Mouse (Mus musculus) heart, adult 2 months (tissue): ENCODE results near the gene Gpr142. TPM values are rescaled to one million over a fixed set of nuclear protein-coding genes. Genes with fewer than 3 reads are reported as not detected.
A peak's percentile ranks its signal among the peaks of the same experiment; 100 is the strongest.

Experiments
- DNase-seq, 2 experiments: peaks; one replicate each; pipeline ENCODE4 v3.0.0; 2021
- H3K27ac ChIP-seq: fragments of 200-600 bp; 2 replicates; pipeline ENCODE4 v1.8.1; 2022
- H3K27me3 ChIP-seq: fragments of 200-500 bp; 2 replicates; pipeline ENCODE4 v1.6.1; 2012; ENCODE audit warnings: mild to moderate bottlenecking, low read length, inconsistent platforms, mixed read lengths; ENCODE audit not compliant: control insufficient read depth, insufficient read depth
- H3K36me3 ChIP-seq: fragments of 200-500 bp; 2 replicates; pipeline ENCODE4 v1.6.1; 2012; ENCODE audit warnings: low read length, inconsistent platforms; ENCODE audit not compliant: control insufficient read depth, insufficient read depth
- H3K4me1 ChIP-seq: fragments of 200-500 bp; 2 replicates; pipeline ENCODE4 v1.6.1; 2011; ENCODE audit warnings: low read length; ENCODE audit not compliant: control insufficient read depth, insufficient read depth
- H3K4me3 ChIP-seq: fragments of 200-600 bp; 2 replicates; pipeline ENCODE4 v1.8.1; 2022
- H3K79me2 ChIP-seq: fragments of 200-500 bp; replicated peaks from 2 replicates; pipeline ENCODE4 v1.6.1; 2012; ENCODE audit warnings: mild to moderate bottlenecking, inconsistent platforms, low read length, moderate library complexity, mixed read lengths; ENCODE audit not compliant: control insufficient read depth, insufficient read depth
- H3K9ac ChIP-seq: fragments of 200-500 bp; 2 replicates; pipeline ENCODE4 v1.6.1; 2012; ENCODE audit warnings: low read depth, mild to moderate bottlenecking, control low read depth, inconsistent platforms, low read length, mixed read lengths
- CTCF ChIP-seq: fragments of 200-600 bp; IDR thresholded peaks from 2 replicates; pipeline ENCODE4 v1.8.1; 2022; ENCODE audit warnings: antibody characterized with exemption, mild to moderate bottlenecking, moderate library complexity
- EP300 ChIP-seq: fragments of 200-500 bp; IDR thresholded peaks from 2 replicates; pipeline ENCODE4 v1.6.1; 2011; ENCODE audit warnings: low read depth, low read length, control low read depth; ENCODE audit not compliant: insufficient read depth
- POLR2A ChIP-seq: fragments of 200-500 bp; IDR thresholded peaks from 2 replicates; pipeline ENCODE4 v1.6.1; 2011; ENCODE audit warnings: mild to moderate bottlenecking, low read depth, low read length, control low read depth; ENCODE audit not compliant: insufficient read depth
- whole genome bisulfite sequencing: fragments of 180-500 bp; shearing (Covaris S2); methylation state at CpG from one replicate; pipeline ENCODE4 v1.1.7; 2018; 5-methylcytosine and 5-hydroxymethylcytosine counted together
- intact Hi-C: fragments of 180-260 bp; cut with DNase I; formaldehyde crosslinking; loops from one replicate; pipeline ENCODE4 v1.15.1; 2025
- polyA plus RNA-seq: library from polyadenylated mRNA; depleted of rRNA; stranded (reverse); fragments of >200 nt; gene quantifications from 2 replicates; pipeline ENCODE4 v1.2.3, GENCODE M21; 2012
- total RNA-seq, 2 experiments: library from RNA; stranded (reverse); gene quantifications; 2 replicates each; pipeline ENCODE4 v1.2.3; 2021

The Gpr142 gene
- total and polyA plus RNA-seq, 3 experiments = not detected

GRCm38 (mm10) chr11:114850066-114850451, 51.3 kb downstream of the Gpr142 start:
- H3K4me3 ChIP-seq = no peak overlapping the region
- no peak overlapping the region for H3K27ac ChIP-seq
- DNase-seq = no peak
- intact Hi-C loops = no loop called here
- WGBS = 74% methylated on average over 5 of the region's 5 CpGs
- H3K9ac ChIP-seq = no peak overlapping the region
- no peaks in the 10 kb centered on the region for H3K27me3 ChIP-seq
- TF ChIP-seq EP300 (no peak), CTCF (no peak), POLR2A (no peak)
- no peaks in the 10 kb centered on the region for H3K36me3 ChIP-seq
- H3K79me2 ChIP-seq = no peaks in the 10 kb centered on the region
- no peaks in the 10 kb centered on the region; the same call in 1 of the 2 replicates for H3K4me1 ChIP-seq

- TF ChIP-seq CTCF (no peak), POLR2A (no peak), EP300 (no peak)
- H3K9ac ChIP-seq = peak within 1 kb of the TSS; percentile 41
- intact Hi-C loops = no loop called here
- 5% methylated on average over 32 of the region's 43 CpGs for WGBS
- no peaks in the 10 kb centered on the region for H3K27me3 ChIP-seq
- no peaks in the 10 kb centered on the region for H3K36me3 ChIP-seq
- H3K27ac ChIP-seq = peak within 1 kb of the TSS; percentile 76
- no peaks in the 10 kb centered on the region; the same call in 1 of the 2 replicates for H3K4me1 ChIP-seq
- H3K79me2 ChIP-seq = no peaks in the 10 kb centered on the region
- H3K4me3 ChIP-seq = peak within 1 kb of the TSS; percentile 58
- peak; percentile 66 to 72 for DNase-seq
Observed at GRCm38 (mm10) chr11:114850452-114851268, 51.9 kb downstream of the Gpr142 start, which contains the start of gene Gprc5c. Gprc5c (plus strand) TSS chr11:114851152.

DNA sequence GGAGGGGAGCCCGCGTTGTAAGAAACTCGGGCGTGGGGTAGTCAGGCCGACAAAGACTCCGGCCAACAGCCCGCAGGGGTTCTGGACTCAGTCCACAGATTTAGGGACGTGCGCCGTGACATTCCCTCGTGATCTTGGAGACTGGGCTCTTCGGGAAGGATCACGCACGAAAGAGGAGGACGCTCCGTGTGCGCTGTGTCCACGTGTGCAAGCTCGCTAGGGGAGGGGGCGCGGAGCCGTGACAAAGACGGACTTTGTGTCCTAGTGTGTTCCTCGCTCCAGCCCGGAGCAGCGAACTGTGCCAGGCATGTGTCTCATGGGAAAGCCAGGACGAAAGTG, 52.5 kb downstream of the Gpr142 start:
- H3K4me1 ChIP-seq = no peaks in the 10 kb centered on the region; the same call in 1 of the 2 replicates
- intact Hi-C loops = no loop called here
- no peaks in the 10 kb centered on the region for H3K36me3 ChIP-seq
- H3K27ac ChIP-seq = peak overlapping the region; percentile 76
- WGBS = under 1% methylated on average over 27 of the region's 27 CpGs
- no peaks in the 10 kb centered on the region for H3K79me2 ChIP-seq
- no peak for TF ChIP-seq CTCF
- TF ChIP-seq EP300 = no peak
- no peak for TF ChIP-seq POLR2A
- H3K4me3 ChIP-seq = peak overlapping the region; percentile 58
- H3K27me3 ChIP-seq = no peaks in the 10 kb centered on the region
- DNase-seq = no peak
- peak overlapping the region; percentile 41 for H3K9ac ChIP-seq

GRCm38 (mm10) chr11:114851608-114852310, 53.0 kb downstream of the Gpr142 start:
- TF ChIP-seq POLR2A (peak; percentile 20; the same call in 1 of the 2 replicates), CTCF (no peak), EP300 (no peak)
- Histone ChIP-seq H3K27me3 (no peaks in the 10 kb centered on the region), H3K4me3 (peak overlapping the region; percentile 58), H3K79me2 (no peaks in the 10 kb centered on the region), H3K36me3 (no peaks in the 10 kb centered on the region), H3K27ac (peak overlapping the region; percentile 76), H3K9ac (peak overlapping the region; percentile 41), H3K4me1 (no peaks in the 10 kb centered on the region; the same call in 1 of the 2 replicates)
- peak; percentile 73 to 76 for DNase-seq
- under 1% methylated on average over 64 of the region's 65 CpGs for WGBS
- intact Hi-C loops = no loop called here

GRCm38 (mm10) chr11:114852311-114853173, 53.8 kb downstream of the Gpr142 start:
- Histone ChIP-seq H3K4me3 (peak overlapping the region; percentile 58), H3K9ac (peak overlapping the region; percentile 41), H3K4me1 (no peaks in the 10 kb centered on the region; the same call in 1 of the 2 replicates), H3K36me3 (no peaks in the 10 kb centered on the region), H3K27ac (peak overlapping the region; percentile 76), H3K27me3 (no peaks in the 10 kb centered on the region), H3K79me2 (no peaks in the 10 kb centered on the region)
- no peak for TF ChIP-seq EP300
- no peak for TF ChIP-seq POLR2A
- TF ChIP-seq CTCF = no peak
- intact Hi-C loops = no loop called here
- peak in 1 of 2 experiments; percentile 45 for DNase-seq
- WGBS = 15% methylated on average over 40 of the region's 40 CpGs
